Mouse (Mus musculus) thymus, postnatal 10 days (tissue): ENCODE data around the gene Nrbf2.

ENCODE experiments used
- DNase-seq, 2 experiments: peaks; one replicate each; pipeline ENCODE4 v3.0.0; 2021; ENCODE audit warnings: low spot score in 2 of 2

Nrbf2 gene

GRCm38 (mm10) chr10:67295331-67295730, 10.2 kb upstream of the Nrbf2 start:
- no peak for DNase-seq

- no peak for DNase-seq
Measured at GRCm38 (mm10) chr10:67291087-67291486, 6.0 kb upstream of the Nrbf2 start.

- no peak for DNase-seq
Measured at GRCm38 (mm10) chr10:67290622-67291021, 5.5 kb upstream of the Nrbf2 start.

GRCm38 (mm10) chr10:67287877-67288276, 2.8 kb upstream of the Nrbf2 start:
- no peak for DNase-seq

GRCm38 (mm10) chr10:67284761-67285175, 337 bp downstream of the Nrbf2 start:
- peak in 1 of 2 experiments; percentile 41 for DNase-seq

GRCm38 (mm10) chr10:67284311-67284710, 794 bp downstream of the Nrbf2 start:
- no peak for DNase-seq

- DNase-seq, result no peak
Measured at GRCm38 (mm10) chr10:67283516-67283915, 1.6 kb downstream of the Nrbf2 start.

GRCm38 (mm10) chr10:67282531-67282930, 2.6 kb downstream of the Nrbf2 start:
- no peak for DNase-seq

- DNase-seq, result no peak
Measured at GRCm38 (mm10) chr10:67281852-67282251, 3.3 kb downstream of the Nrbf2 start.

GRCm38 (mm10) chr10:67275916-67276315, 9.2 kb downstream of the Nrbf2 start:
- DNase-seq, result no peak

- DNase-seq, result peak in 1 of 2 experiments; percentile 30
Measured at GRCm38 (mm10) chr10:67264852-67265251, 20.3 kb downstream of the Nrbf2 start.

GRCm38 (mm10) chr10:67253115-67253514, 32.0 kb downstream of the Nrbf2 start:
- no peak for DNase-seq

GRCm38 (mm10) chr10:67252353-67252752, 32.8 kb downstream of the Nrbf2 start:
- no peak for DNase-seq

- no peak for DNase-seq
Measured at GRCm38 (mm10) chr10:67250846-67251245, 34.3 kb downstream of the Nrbf2 start.

GRCm38 (mm10) chr10:67249486-67249885, 35.6 kb downstream of the Nrbf2 start:
- no peak for DNase-seq

- peak; percentile 9 to 57 for DNase-seq
Measured at GRCm38 (mm10) chr10:67247145-67247544, 38.0 kb downstream of the Nrbf2 start.

GRCm38 (mm10) chr10:67230439-67230838, 54.7 kb downstream of the Nrbf2 start:
- DNase-seq, result no peak

GRCm38 (mm10) chr10:67226543-67226942, 58.6 kb downstream of the Nrbf2 start:
- DNase-seq, result no peak

- DNase-seq, result no peak
Measured at GRCm38 (mm10) chr10:67226109-67226508, 59.0 kb downstream of the Nrbf2 start.

GRCm38 (mm10) chr10:67225528-67225927, 59.6 kb downstream of the Nrbf2 start:
- no peak for DNase-seq

- no peak for DNase-seq
Measured at GRCm38 (mm10) chr10:67223942-67224341, 61.2 kb downstream of the Nrbf2 start.

GRCm38 (mm10) chr10:67221284-67221683, 63.8 kb downstream of the Nrbf2 start:
- DNase-seq, result no peak

GRCm38 (mm10) chr10:67220251-67220650, 64.9 kb downstream of the Nrbf2 start:
- no peak for DNase-seq

GRCm38 (mm10) chr10:67218873-67219565, 66.1 kb downstream of the Nrbf2 start:
- no peak for DNase-seq
